Mouse (Mus musculus) midbrain, embryonic 12.5 days (tissue): ENCODE measurements around the gene Sept8. TPM values are rescaled to one million over a fixed set of nuclear protein-coding genes. Genes with fewer than 3 reads are reported as not detected.

Experiments
- ATAC-seq: fragments of 200-750 bp; cut with Nextera tagmentation; 2 replicates; pipeline ENCODE4 v1.8.0; 2017; ENCODE audit warnings: low read depth, moderate TSS enrichment, moderate library complexity; ENCODE audit not compliant: low FRiP score
- H3K27ac ChIP-seq: fragments of 300-500 bp; sonication (generic); replicated peaks from 2 replicates; pipeline ENCODE4 v1.5.1; 2016; ENCODE audit warnings: mild to moderate bottlenecking
- H3K27me3 ChIP-seq: fragments of 300-500 bp; sonication (generic); 2 replicates; pipeline ENCODE4 v1.6.1; 2016; ENCODE audit warnings: mild to moderate bottlenecking
- H3K36me3 ChIP-seq: fragments of 300-500 bp; sonication (generic); 2 replicates; pipeline ENCODE4 v1.6.1; 2016
- H3K4me1 ChIP-seq: fragments of 300-500 bp; sonication (generic); 2 replicates; pipeline ENCODE4 v1.6.1; 2016
- H3K4me2 ChIP-seq: fragments of 300-500 bp; sonication (generic); replicated peaks from 2 replicates; pipeline ENCODE4 v1.6.1; 2016; ENCODE audit warnings: mild to moderate bottlenecking, moderate library complexity
- H3K4me3 ChIP-seq: fragments of 300-500 bp; sonication (generic); 2 replicates; pipeline ENCODE4 v1.5.1; 2016; ENCODE audit warnings: mild to moderate bottlenecking
- H3K9ac ChIP-seq: fragments of 300-500 bp; sonication (generic); replicated peaks from 2 replicates; pipeline ENCODE4 v1.6.1; 2016; ENCODE audit warnings: mild to moderate bottlenecking, moderate library complexity
- H3K9me3 ChIP-seq: fragments of 300-500 bp; sonication (generic); 2 replicates; pipeline ENCODE4 v1.6.1; 2016; ENCODE audit warnings: mild to moderate bottlenecking
- WGBS: fragments of 180-500 bp; shearing (Covaris S2); methylation state at CpG from one replicate; pipeline ENCODE4 v1.1.7; 2016; 5-methylcytosine and 5-hydroxymethylcytosine counted together
- polyA plus RNA-seq: library from polyadenylated mRNA; unstranded; fragments of >200 nt; fragmentation: Nextera tagmentation; extraction: Ambion mirVana; gene quantifications from 2 replicates; pipeline ENCODE4 v1.2.1, GENCODE M21; 2016

Gene Sept8
- polyA plus RNA-seq, 1 experiment from 2014 or later, result 17.1 TPM

- no peaks in the 10 kb centered on the region for H3K9me3 ChIP-seq
- H3K27me3 ChIP-seq, result peaks cover 63% of the 10 kb centered on the region
- H3K9ac ChIP-seq, result no peak overlapping the region
- H3K27ac ChIP-seq, result no peak overlapping the region
- no peak for ATAC-seq
- no peak overlapping the region for H3K4me2 ChIP-seq
- 83% methylated on average over 8 of the region's 8 CpGs for WGBS
- no peaks in the 10 kb centered on the region for H3K36me3 ChIP-seq
- H3K4me3 ChIP-seq, result no peak overlapping the region
- peaks cover 8% of the 10 kb centered on the region for H3K4me1 ChIP-seq
Observed at GRCm38 (mm10) chr11:53502039-53502765, 16.9 kb upstream of the Sept8 start.

- Histone ChIP-seq H3K4me1 (peaks cover 8% of the 10 kb centered on the region), H3K27ac (no peak overlapping the region), H3K4me3 (no peak overlapping the region), H3K9ac (no peak overlapping the region), H3K27me3 (peaks cover 49% of the 10 kb centered on the region), H3K36me3 (no peaks in the 10 kb centered on the region), H3K4me2 (no peak overlapping the region), H3K9me3 (no peaks in the 10 kb centered on the region)
- ATAC-seq, result no peak
- WGBS, result 90% methylated on average over 5 of the region's 5 CpGs
Observed at GRCm38 (mm10) chr11:53503738-53504137, 15.3 kb upstream of the Sept8 start.

- H3K27me3 ChIP-seq, result peaks cover 44% of the 10 kb centered on the region
- H3K4me3 ChIP-seq, result no peak overlapping the region
- no peak overlapping the region for H3K9ac ChIP-seq
- no peak for ATAC-seq
- no peaks in the 10 kb centered on the region for H3K9me3 ChIP-seq
- H3K27ac ChIP-seq, result no peak overlapping the region
- H3K4me1 ChIP-seq, result peaks cover 8% of the 10 kb centered on the region
- H3K4me2 ChIP-seq, result no peak overlapping the region
- no peaks in the 10 kb centered on the region for H3K36me3 ChIP-seq
- WGBS, result 87% methylated on average over 8 of the region's 8 CpGs
Observed at GRCm38 (mm10) chr11:53504376-53504775, 14.7 kb upstream of the Sept8 start.

- H3K4me2 ChIP-seq, result no peak overlapping the region
- no peak overlapping the region for H3K9ac ChIP-seq
- no peaks in the 10 kb centered on the region for H3K9me3 ChIP-seq
- no peak for ATAC-seq
- WGBS, result 73% methylated on average over 5 of the region's 5 CpGs
- peaks cover 8% of the 10 kb centered on the region for H3K4me1 ChIP-seq
- peaks cover 39% of the 10 kb centered on the region for H3K27me3 ChIP-seq
- no peaks in the 10 kb centered on the region for H3K36me3 ChIP-seq
- no peak overlapping the region for H3K27ac ChIP-seq
- H3K4me3 ChIP-seq, result no peak overlapping the region
Observed at GRCm38 (mm10) chr11:53505026-53505663, 13.9 kb upstream of the Sept8 start.

GRCm38 (mm10) chr11:53507098-53507805, 11.8 kb upstream of the Sept8 start:
- WGBS, result 87% methylated on average over 9 of the region's 9 CpGs

GRCm38 (mm10) chr11:53508152-53508551, 10.9 kb upstream of the Sept8 start:
- H3K36me3 ChIP-seq, result no peaks in the 10 kb centered on the region
- no peak overlapping the region for H3K4me3 ChIP-seq
- 68% methylated on average over 7 of the region's 7 CpGs for WGBS
- no peak for ATAC-seq
- no peak overlapping the region for H3K27ac ChIP-seq
- no peaks in the 10 kb centered on the region for H3K4me1 ChIP-seq
- H3K9ac ChIP-seq, result no peak overlapping the region
- H3K9me3 ChIP-seq, result no peaks in the 10 kb centered on the region
- H3K27me3 ChIP-seq, result peaks cover 22% of the 10 kb centered on the region
- H3K4me2 ChIP-seq, result no peak overlapping the region

More at GRCm38 (mm10) chr11:53507098-53507805, 11.8 kb upstream of the Sept8 start:
- no peaks in the 10 kb centered on the region for H3K9me3 ChIP-seq
- no peak overlapping the region for H3K4me3 ChIP-seq
- no peak for ATAC-seq
- no peaks in the 10 kb centered on the region for H3K36me3 ChIP-seq
- H3K9ac ChIP-seq, result no peak overlapping the region
- no peak overlapping the region for H3K4me2 ChIP-seq
- H3K27me3 ChIP-seq, result peaks cover 23% of the 10 kb centered on the region
- H3K4me1 ChIP-seq, result no peaks in the 10 kb centered on the region
- H3K27ac ChIP-seq, result no peak overlapping the region

- H3K4me1 ChIP-seq, result no peaks in the 10 kb centered on the region
- 55% methylated on average over 3 of the region's 3 CpGs for WGBS
- H3K9ac ChIP-seq, result no peak overlapping the region
- no peak overlapping the region for H3K27ac ChIP-seq
- no peak for ATAC-seq
- H3K9me3 ChIP-seq, result no peaks in the 10 kb centered on the region
- H3K4me3 ChIP-seq, result no peak overlapping the region
- H3K27me3 ChIP-seq, result peaks cover 18% of the 10 kb centered on the region
- H3K4me2 ChIP-seq, result no peak overlapping the region
- H3K36me3 ChIP-seq, result no peaks in the 10 kb centered on the region
Observed at GRCm38 (mm10) chr11:53508591-53508990, 10.5 kb upstream of the Sept8 start.

- no peak overlapping the region for H3K9ac ChIP-seq
- WGBS, result 60% methylated on average over 5 of the region's 5 CpGs
- H3K27ac ChIP-seq, result no peak overlapping the region
Observed at GRCm38 (mm10) chr11:53510351-53510750, 8.7 kb upstream of the Sept8 start.

GRCm38 (mm10) chr11:53516775-53517627, 2.1 kb upstream of the Sept8 start:
- ATAC-seq, result no peak
- H3K4me1 ChIP-seq, result peaks cover 25% of the 10 kb centered on the region
- 61% methylated on average over 8 of the region's 8 CpGs for WGBS
- H3K9me3 ChIP-seq, result no peaks in the 10 kb centered on the region
- H3K4me2 ChIP-seq, result no peak overlapping the region
- H3K4me3 ChIP-seq, result no peak overlapping the region
- H3K27ac ChIP-seq, result no peak overlapping the region
- H3K9ac ChIP-seq, result no peak overlapping the region
- peaks cover 50% of the 10 kb centered on the region for H3K27me3 ChIP-seq
- no peaks in the 10 kb centered on the region for H3K36me3 ChIP-seq

More at GRCm38 (mm10) chr11:53510351-53510750, 8.7 kb upstream of the Sept8 start:
- Histone ChIP-seq H3K4me1 (no peaks in the 10 kb centered on the region), H3K4me2 (no peak overlapping the region), H3K9me3 (no peaks in the 10 kb centered on the region), H3K4me3 (no peak overlapping the region), H3K27me3 (peaks cover 8% of the 10 kb centered on the region; the same call in 1 of the 2 replicates), H3K36me3 (no peaks in the 10 kb centered on the region)
- no peak for ATAC-seq

- no peaks in the 10 kb centered on the region for H3K9me3 ChIP-seq
- no peak for ATAC-seq
- no peak overlapping the region for H3K4me3 ChIP-seq
- no peak overlapping the region for H3K27ac ChIP-seq
- H3K9ac ChIP-seq, result no peak overlapping the region
- H3K4me1 ChIP-seq, result peaks cover 25% of the 10 kb centered on the region
- 54% methylated on average over 5 of the region's 5 CpGs for WGBS
- no peak overlapping the region for H3K4me2 ChIP-seq
- peaks cover 47% of the 10 kb centered on the region for H3K27me3 ChIP-seq
- no peaks in the 10 kb centered on the region for H3K36me3 ChIP-seq
Observed at GRCm38 (mm10) chr11:53518759-53519158, 298 bp upstream of the Sept8 start.

GRCm38 (mm10) chr11:53520122-53520978, 1.3 kb downstream of the Sept8 start:
- H3K9ac ChIP-seq, result peak overlapping the region; percentile 90
- ATAC-seq, result peak; percentile 48; the same call in 1 of the 2 replicates
- H3K4me2 ChIP-seq, result peak overlapping the region; percentile 84
- no peaks in the 10 kb centered on the region for H3K36me3 ChIP-seq
- 1% methylated on average over 24 of the region's 24 CpGs for WGBS
- H3K9me3 ChIP-seq, result no peaks in the 10 kb centered on the region
- no peak overlapping the region for H3K27ac ChIP-seq
- peaks cover 26% of the 10 kb centered on the region for H3K4me1 ChIP-seq
- H3K27me3 ChIP-seq, result peaks cover 47% of the 10 kb centered on the region
- peak overlapping the region; percentile 83 for H3K4me3 ChIP-seq
